Mouse (Mus musculus) lung, adult 2 months (tissue): ENCODE results near the gene Pptc7.
A peak's percentile ranks its signal among the peaks of the same experiment; 100 is the strongest.

Source experiments
- CTCF ChIP-seq: fragments of 200-500 bp; IDR thresholded peaks from 2 replicates; pipeline ENCODE4 v1.5.1; 2011; ENCODE audit warnings: mild to moderate bottlenecking, low read length, control low read depth; ENCODE audit not compliant: insufficient read depth
- POLR2A ChIP-seq: fragments of 200-500 bp; IDR thresholded peaks from 2 replicates; pipeline ENCODE4 v1.6.1; 2011; ENCODE audit warnings: low read depth, mild to moderate bottlenecking, control low read depth, low read length, borderline replicate concordance; ENCODE audit errors: extremely low read depth

DNA sequence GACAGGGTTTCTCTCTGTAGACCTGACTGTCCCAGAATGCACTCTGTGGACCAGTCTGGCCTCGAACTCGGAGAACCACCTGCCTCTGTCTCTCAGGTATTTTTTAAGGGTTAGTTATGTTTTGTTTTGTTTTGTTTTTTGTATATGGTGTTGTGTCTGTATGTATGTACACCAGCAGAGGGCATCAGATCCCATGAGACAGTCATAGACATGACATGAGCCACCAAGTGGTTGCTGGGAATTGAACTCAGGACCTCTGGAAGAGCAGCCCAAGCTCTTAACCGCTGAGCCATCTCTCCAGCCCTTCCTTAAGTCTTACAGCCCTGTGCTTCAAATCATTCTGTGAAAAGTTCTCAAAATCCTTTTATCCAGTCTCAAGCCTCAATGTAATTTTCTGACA, 19.0 kb upstream of the Pptc7 start:
- TF ChIP-seq POLR2A (no peak), CTCF (0 out of 2 replicates have a peak, but pooled peaks have one; percentile 3)
